Mouse (Mus musculus): ENCODE measurements at regions not wholly inside any gene's neighbourhood (a gene's known extent, or its start where the extent isn't known, plus 50 kb on each side); places are given as distances from the start of the nearest gene placed in this dataset.
"Not testable (repeated sequence)": the region's sequence is repeated elsewhere in the genome, so short reads cannot be mapped to it uniquely, and the experiment has no call there.

DNA sequence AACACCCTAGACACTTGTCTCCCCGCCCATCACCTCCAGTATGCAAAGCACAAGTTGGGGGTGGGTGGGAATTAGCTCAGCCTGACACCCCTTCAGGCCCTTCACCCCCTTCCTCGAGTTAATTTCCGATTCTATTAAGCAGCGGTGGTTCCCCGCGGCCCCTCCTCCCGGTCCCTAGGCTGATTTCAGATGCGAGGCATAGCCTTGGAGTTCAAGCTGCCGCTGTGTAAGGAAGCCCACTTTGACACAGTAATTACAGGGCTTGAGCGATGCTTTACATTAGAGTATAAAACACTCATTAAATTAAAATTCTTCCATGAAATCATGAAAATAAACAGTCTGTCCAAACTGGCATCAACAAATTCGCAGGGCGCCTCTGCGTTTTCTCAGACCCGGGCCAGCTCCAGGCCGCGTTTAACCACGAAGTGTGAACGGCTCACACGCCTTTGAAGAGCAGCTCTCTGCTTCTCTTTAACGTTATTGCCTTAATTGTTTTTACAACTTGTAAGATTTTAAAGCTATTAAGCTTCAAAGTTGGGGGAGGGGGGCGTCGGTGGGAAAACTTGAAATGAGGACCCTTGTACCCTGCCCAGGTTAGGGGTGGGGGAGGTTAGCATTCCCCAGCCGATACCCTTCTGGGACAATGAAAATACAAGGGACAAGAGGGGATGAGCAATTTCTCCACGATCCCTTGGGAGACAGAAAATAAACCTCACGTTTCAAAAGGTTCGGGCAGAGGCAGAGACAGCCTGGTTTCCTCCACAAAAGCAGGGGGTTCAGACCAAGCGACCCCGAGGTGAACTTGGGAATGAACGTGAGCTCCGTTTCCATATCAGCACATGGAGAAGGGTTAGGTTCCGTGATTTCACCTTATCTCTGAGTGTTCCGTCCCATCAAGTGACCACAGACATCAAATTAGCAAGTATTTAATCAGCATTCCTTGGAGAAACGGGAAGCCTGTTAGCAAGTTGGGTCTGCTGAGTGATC is 114.4 kb downstream of the Dicer1 start:
- no peak for DNase-seq (ENCODE audit: low spot score)

GRCm38 (mm10) chr12:104636474-104636873 is 115.3 kb downstream of the Dicer1 start:
- DNase-seq (ENCODE audit: low spot score) = no peak

- DNase-seq (ENCODE audit: low spot score) = no peak
Observed at GRCm38 (mm10) chr12:104634818-104635217, 116.9 kb downstream of the Dicer1 start.

- no peak for DNase-seq (ENCODE audit: low spot score)
Observed at GRCm38 (mm10) chr12:104630590-104630989, 121.2 kb downstream of the Dicer1 start.

DNA sequence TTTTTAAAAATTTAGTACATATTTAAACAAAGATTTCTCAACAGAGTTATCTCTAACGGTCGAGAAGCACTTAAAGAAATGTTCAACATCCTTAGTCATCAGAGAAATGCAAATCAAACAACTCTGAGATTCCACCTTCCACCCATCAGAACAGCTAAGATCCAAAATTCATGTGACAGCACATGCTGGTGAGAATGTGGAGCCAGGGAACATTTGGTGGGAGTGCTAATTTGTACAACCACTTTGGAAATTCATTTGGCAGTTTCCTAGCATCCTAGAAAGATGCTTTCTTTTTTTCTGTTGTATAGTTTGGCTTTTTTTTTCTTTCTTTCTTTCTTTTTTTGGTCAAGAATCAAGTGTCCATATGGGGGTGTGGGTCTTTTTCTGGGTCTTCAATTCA is 122.3 kb downstream of the Dicer1 start:
- no peak for DNase-seq (ENCODE audit: low spot score)

- DNase-seq (ENCODE audit: low spot score) = no peak
Observed at GRCm38 (mm10) chr12:104626054-104626453, 125.7 kb downstream of the Dicer1 start.

GRCm38 (mm10) chr12:104623896-104624685 is 127.7 kb downstream of the Dicer1 start:
- DNase-seq (ENCODE audit: low spot score) = no peak

- DNase-seq (ENCODE audit: low spot score) = peak; percentile 53
Observed at GRCm38 (mm10) chr12:104617111-104617725, 134.5 kb downstream of the Dicer1 start.

DNA sequence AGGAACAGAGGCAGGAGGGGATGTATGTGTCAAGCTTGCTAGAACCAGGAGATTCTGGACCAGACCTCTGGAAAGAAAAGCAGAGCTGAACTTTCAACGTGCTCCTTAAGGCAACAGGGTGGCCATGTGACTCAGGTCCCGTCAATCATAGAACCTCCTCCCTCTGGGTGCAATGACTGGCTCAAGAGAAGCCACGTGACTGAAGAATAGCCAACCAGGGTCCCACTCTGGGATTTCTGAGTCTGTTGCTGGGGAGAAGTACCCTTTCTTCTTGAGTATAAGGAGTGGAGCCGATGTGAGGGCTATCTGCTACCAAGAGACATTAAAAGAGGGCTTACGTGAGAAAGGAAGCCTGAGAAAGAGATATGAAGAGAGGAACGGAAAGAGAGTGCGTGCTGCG is 137.5 kb downstream of the Dicer1 start:
- DNase-seq (ENCODE audit: low spot score) = peak; percentile 47

- DNase-seq (ENCODE audit: low spot score) = no peak
Observed at GRCm38 (mm10) chr12:104609767-104610166, 136.6 kb upstream of the Gsc start.

- DNase-seq (ENCODE audit: low spot score) = not testable (repeated sequence)
Observed at GRCm38 (mm10) chr12:104608956-104609355, 135.8 kb upstream of the Gsc start.

GRCm38 (mm10) chr12:104607410-104607809 is 134.3 kb upstream of the Gsc start:
- DNase-seq (ENCODE audit: low spot score) = no peak

DNA sequence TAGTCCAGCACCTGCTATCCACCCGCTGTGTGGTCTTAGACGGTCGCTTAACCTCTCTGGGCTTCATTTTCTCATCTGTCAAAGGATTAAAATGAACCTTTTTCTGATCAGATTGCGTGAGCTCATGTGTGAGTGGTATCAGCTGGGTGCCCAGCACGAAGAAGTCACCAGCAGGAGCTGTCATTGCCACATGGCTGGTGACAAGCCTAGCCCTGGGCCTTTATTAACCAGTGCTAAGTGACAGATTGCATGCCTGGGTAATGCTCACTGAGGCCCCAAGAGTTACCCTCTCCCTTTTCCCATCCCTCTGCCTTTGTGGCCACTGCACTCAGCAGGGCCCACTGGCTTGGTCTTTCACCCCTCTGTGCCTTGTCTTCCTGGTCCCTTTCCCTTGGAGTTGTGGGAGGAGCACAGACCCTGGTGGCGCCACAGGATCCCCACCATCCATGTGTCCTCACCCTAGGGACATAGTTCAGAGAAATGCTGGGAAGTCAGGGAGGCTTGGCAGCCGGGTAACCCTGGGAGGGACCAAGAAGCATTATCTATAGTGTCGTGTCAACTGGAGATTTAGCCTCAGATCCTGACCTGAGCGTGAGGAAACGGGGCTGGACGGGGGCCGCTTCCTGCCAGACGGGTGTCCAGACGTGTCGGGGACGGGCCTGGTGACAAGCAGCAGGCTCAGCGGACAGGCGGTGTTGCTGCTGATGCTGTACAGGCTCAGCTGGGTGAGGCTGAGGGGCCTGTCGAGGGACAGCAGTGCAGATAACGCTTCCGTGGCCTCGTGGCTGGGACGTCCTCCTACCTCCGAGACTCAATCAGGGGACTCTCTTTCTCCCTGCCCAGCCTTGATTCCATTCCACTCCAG is 132.6 kb upstream of the Gsc start:
- no peak for DNase-seq (ENCODE audit: low spot score)

DNA sequence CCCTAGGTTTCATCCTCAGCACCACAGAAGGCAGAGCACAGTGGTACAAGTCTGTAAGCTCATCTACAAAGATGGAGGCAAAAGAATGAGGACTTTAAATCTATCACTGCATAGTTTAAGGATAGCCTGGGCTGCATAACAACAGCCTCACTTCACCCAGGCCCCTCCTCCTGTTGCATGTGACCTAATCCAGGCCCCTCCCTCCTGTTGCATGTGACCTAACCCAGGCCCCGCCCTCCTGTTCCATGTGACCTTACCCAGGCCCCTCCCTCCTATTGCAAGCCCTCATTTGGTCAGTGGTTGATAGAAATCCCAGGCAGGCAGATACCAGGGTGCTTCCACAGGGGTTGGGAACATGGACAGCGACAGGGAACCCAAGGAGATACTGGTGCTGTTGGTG is 124.9 kb upstream of the Gsc start:
- no peak for DNase-seq (ENCODE audit: low spot score)

GRCm38 (mm10) chr12:104593526-104594155 is 120.5 kb upstream of the Gsc start:
- DNase-seq (ENCODE audit: low spot score) = peak; percentile 45

- DNase-seq (ENCODE audit: low spot score) = no peak
Observed at GRCm38 (mm10) chr12:104592791-104593525, 119.8 kb upstream of the Gsc start.

- no peak for DNase-seq (ENCODE audit: low spot score)
Observed at GRCm38 (mm10) chr12:104591571-104591970, 118.4 kb upstream of the Gsc start.

DNA sequence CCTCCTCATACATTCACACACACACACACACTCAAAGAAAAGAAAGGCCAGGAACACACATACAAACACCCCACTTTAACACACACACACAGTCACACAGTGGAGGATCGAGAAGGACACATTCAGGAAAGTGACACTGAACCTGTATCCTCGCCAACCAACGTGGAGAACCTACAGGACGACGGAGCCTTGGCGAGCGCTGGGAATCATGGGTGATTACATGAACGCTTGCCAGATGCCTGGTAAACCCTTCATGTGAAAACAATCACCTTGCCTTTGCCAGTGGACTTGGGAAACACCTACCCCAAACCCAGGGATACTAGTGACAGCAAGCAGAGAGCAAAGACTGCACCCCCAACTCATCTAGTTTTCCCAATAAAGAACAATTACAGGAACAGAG is 117.2 kb upstream of the Gsc start:
- no peak for DNase-seq (ENCODE audit: low spot score)

GRCm38 (mm10) chr12:104584408-104584807 is 111.3 kb upstream of the Gsc start:
- DNase-seq (ENCODE audit: low spot score) = no peak

- no peak for DNase-seq (ENCODE audit: low spot score)
Observed at GRCm38 (mm10) chr12:104580796-104581195, 107.7 kb upstream of the Gsc start.

Data from testis, postnatal 14 days (tissue).